Mouse (Mus musculus) gonadal fat pad, adult 2 months (tissue): ENCODE results near the gene Gtf3c5. TPM values are rescaled to one million over a fixed set of nuclear protein-coding genes. Genes with fewer than 3 reads are reported as not detected.

Experiments
- DNase-seq: peaks from one replicate; pipeline ENCODE4 v3.0.0-alpha.2; 2012; ENCODE audit warnings: low read depth
- polyA plus RNA-seq: library from polyadenylated mRNA; depleted of rRNA; stranded (reverse); fragments of >200 nt; gene quantifications from 2 replicates; pipeline ENCODE4 v1.2.3, GENCODE M21; 2012; rRNA removed

Gtf3c5 gene
- polyA plus RNA-seq, result 17.3 and 18.2 TPM in 2 replicates

- DNase-seq, result no peak
Measured at GRCm38 (mm10) chr2:28583651-28584050, at the start of gene Gtf3c5. Gtf3c5 (minus strand) TSS chr2:28583751.

GRCm38 (mm10) chr2:28633136-28633535, 49.6 kb upstream of the Gtf3c5 start:
- DNase-seq, result no peak

GRCm38 (mm10) chr2:28632626-28633025, 49.1 kb upstream of the Gtf3c5 start:
- DNase-seq, result no peak

GRCm38 (mm10) chr2:28629911-28630381, 46.4 kb upstream of the Gtf3c5 start:
- DNase-seq, result no peak

- no peak for DNase-seq
Measured at GRCm38 (mm10) chr2:28628053-28628452, 44.5 kb upstream of the Gtf3c5 start.

GRCm38 (mm10) chr2:28626038-28626437, 42.5 kb upstream of the Gtf3c5 start:
- DNase-seq, result no peak

GRCm38 (mm10) chr2:28624870-28625269, 41.3 kb upstream of the Gtf3c5 start:
- DNase-seq, result no peak

- no peak for DNase-seq
Measured at GRCm38 (mm10) chr2:28622521-28623124, 39.1 kb upstream of the Gtf3c5 start.

- no peak for DNase-seq
Measured at GRCm38 (mm10) chr2:28621664-28622171, 38.2 kb upstream of the Gtf3c5 start, which contains the start of gene Gfi1b. Gfi1b (minus strand) TSS chr2:28621982.

- no peak for DNase-seq
Measured at GRCm38 (mm10) chr2:28621111-28621510, 37.6 kb upstream of the Gtf3c5 start.

- DNase-seq, result no peak
Measured at GRCm38 (mm10) chr2:28620522-28620921, 37.0 kb upstream of the Gtf3c5 start.

- no peak for DNase-seq
Measured at GRCm38 (mm10) chr2:28619369-28619768, 35.8 kb upstream of the Gtf3c5 start.

- no peak for DNase-seq
Measured at GRCm38 (mm10) chr2:28618777-28619336, 35.3 kb upstream of the Gtf3c5 start.

GRCm38 (mm10) chr2:28617498-28618486, 34.2 kb upstream of the Gtf3c5 start:
- DNase-seq, result no peak

GRCm38 (mm10) chr2:28616874-28617273, 33.3 kb upstream of the Gtf3c5 start:
- DNase-seq, result no peak

- DNase-seq, result no peak
Measured at GRCm38 (mm10) chr2:28616358-28616757, 32.8 kb upstream of the Gtf3c5 start.

GRCm38 (mm10) chr2:28613599-28613998, 30.0 kb upstream of the Gtf3c5 start:
- DNase-seq, result no peak

- DNase-seq, result no peak
Measured at GRCm38 (mm10) chr2:28612436-28613063, 29.0 kb upstream of the Gtf3c5 start.

GRCm38 (mm10) chr2:28611407-28611787, 27.8 kb upstream of the Gtf3c5 start:
- no peak for DNase-seq

GRCm38 (mm10) chr2:28610716-28611406, 27.3 kb upstream of the Gtf3c5 start:
- DNase-seq, result no peak

- DNase-seq, result no peak
Measured at GRCm38 (mm10) chr2:28609851-28610250, 26.3 kb upstream of the Gtf3c5 start.
